Mouse (Mus musculus) lung, postnatal 10 days (tissue): ENCODE results near the gene Zfp367.

ENCODE experiments used
- DNase-seq: peaks from one replicate; pipeline ENCODE4 v3.0.0; 2021

Zfp367 gene

GRCm38 (mm10) chr13:64153083-64153682, at the start of gene Zfp367:
TSS of gene Zfp367 (minus strand) at chr13:64153202.
- peak; percentile 99 for DNase-seq

- no peak for DNase-seq
These were observed 47.9 kb upstream of the Zfp367 start for GRCm38 (mm10) chr13:64200911-64201310.

- no peak for DNase-seq
These were observed 45.3 kb upstream of the Zfp367 start for GRCm38 (mm10) chr13:64198310-64198709.

GRCm38 (mm10) chr13:64197899-64198298, 44.9 kb upstream of the Zfp367 start:
- no peak for DNase-seq

- peak; percentile 13 for DNase-seq
These were observed 34.1 kb upstream of the Zfp367 start for GRCm38 (mm10) chr13:64187065-64187464.

- DNase-seq = no peak
These were observed 33.5 kb upstream of the Zfp367 start for GRCm38 (mm10) chr13:64186516-64186915.

GRCm38 (mm10) chr13:64185586-64185985, 32.6 kb upstream of the Zfp367 start:
- DNase-seq = no peak

- DNase-seq = no peak
These were observed 32.2 kb upstream of the Zfp367 start for GRCm38 (mm10) chr13:64185176-64185575.

GRCm38 (mm10) chr13:64184361-64184760, 31.4 kb upstream of the Zfp367 start:
- DNase-seq = no peak

GRCm38 (mm10) chr13:64183583-64183982, 30.6 kb upstream of the Zfp367 start:
- no peak for DNase-seq

GRCm38 (mm10) chr13:64182091-64182490, 29.1 kb upstream of the Zfp367 start:
- no peak for DNase-seq

- DNase-seq = peak; percentile 81
These were observed 27.9 kb upstream of the Zfp367 start for GRCm38 (mm10) chr13:64180888-64181287.

- no peak for DNase-seq
These were observed 27.3 kb upstream of the Zfp367 start for GRCm38 (mm10) chr13:64180300-64180699.

- DNase-seq = no peak
These were observed 26.0 kb upstream of the Zfp367 start for GRCm38 (mm10) chr13:64178746-64179652.

GRCm38 (mm10) chr13:64178000-64178399, 25.0 kb upstream of the Zfp367 start:
- no peak for DNase-seq

GRCm38 (mm10) chr13:64169746-64170145, 16.7 kb upstream of the Zfp367 start:
- peak; percentile 12 for DNase-seq

GRCm38 (mm10) chr13:64163147-64163715, 10.2 kb upstream of the Zfp367 start:
- DNase-seq = no peak

- peak; percentile 14 for DNase-seq
These were observed 9.6 kb upstream of the Zfp367 start for GRCm38 (mm10) chr13:64162626-64163025.

GRCm38 (mm10) chr13:64161916-64162611, 9.1 kb upstream of the Zfp367 start:
- DNase-seq = peak; percentile 47

- peak; percentile 99 for DNase-seq
These were observed 8.5 kb upstream of the Zfp367 start, which contains the start of gene Habp4 for GRCm38 (mm10) chr13:64161548-64161915. TSS of gene Habp4 (plus strand) at chr13:64161824.

- DNase-seq = no peak
These were observed 4.0 kb upstream of the Zfp367 start for GRCm38 (mm10) chr13:64156966-64157365.

- peak; percentile 28 for DNase-seq
These were observed 2.2 kb upstream of the Zfp367 start for GRCm38 (mm10) chr13:64155171-64155571.

GRCm38 (mm10) chr13:64154651-64155050, 1.6 kb upstream of the Zfp367 start:
- no peak for DNase-seq
